Mouse (Mus musculus) forebrain, embryonic 10.5 days (tissue): Measurements from ENCODE around the gene Catsper2. TPM values are rescaled to one million over a fixed set of nuclear protein-coding genes. Genes with fewer than 3 reads are reported as not detected.

Experiments used
- DNase-seq: peaks from one replicate; pipeline ENCODE4 v3.0.0-alpha.2; 2017; ENCODE audit warnings: low spot score; ENCODE audit errors: extremely low spot score
- H3K27ac ChIP-seq: fragments of 300-500 bp; sonication (generic); 2 replicates; pipeline ENCODE4 v1.5.1; 2016; ENCODE audit warnings: mild to moderate bottlenecking
- H3K27me3 ChIP-seq: fragments of 300-500 bp; sonication (generic); 2 replicates; pipeline ENCODE4 v1.6.1; 2016; ENCODE audit warnings: mild to moderate bottlenecking; ENCODE audit not compliant: poor library complexity, severe bottlenecking
- H3K36me3 ChIP-seq: fragments of 300-500 bp; sonication (generic); replicated peaks from 2 replicates; pipeline ENCODE4 v1.6.1; 2016; ENCODE audit warnings: mild to moderate bottlenecking, moderate library complexity
- H3K4me1 ChIP-seq: fragments of 300-500 bp; sonication (generic); 2 replicates; pipeline ENCODE4 v1.6.1; 2016
- H3K4me3 ChIP-seq: fragments of 300-500 bp; sonication (generic); 2 replicates; pipeline ENCODE4 v1.5.1; 2016; ENCODE audit warnings: mild to moderate bottlenecking, moderate library complexity
- H3K9me3 ChIP-seq: fragments of 300-500 bp; sonication (generic); 2 replicates; pipeline ENCODE4 v1.6.1; 2016; ENCODE audit warnings: mild to moderate bottlenecking, moderate library complexity
- WGBS: fragments of 180-500 bp; shearing (Covaris S2); methylation state at CpG from one replicate; pipeline ENCODE4 v1.1.7; 2016; 5-methylcytosine and 5-hydroxymethylcytosine counted together
- polyA plus RNA-seq: library from polyadenylated mRNA; unstranded; fragments of >200 nt; fragmentation: Nextera tagmentation; extraction: Ambion mirVana; gene quantifications from 2 replicates; pipeline ENCODE4 v1.2.1, GENCODE M21; 2016

The Catsper2 gene
- 1.5 and 2.0 TPM in 2 replicates for polyA plus RNA-seq

DNA sequence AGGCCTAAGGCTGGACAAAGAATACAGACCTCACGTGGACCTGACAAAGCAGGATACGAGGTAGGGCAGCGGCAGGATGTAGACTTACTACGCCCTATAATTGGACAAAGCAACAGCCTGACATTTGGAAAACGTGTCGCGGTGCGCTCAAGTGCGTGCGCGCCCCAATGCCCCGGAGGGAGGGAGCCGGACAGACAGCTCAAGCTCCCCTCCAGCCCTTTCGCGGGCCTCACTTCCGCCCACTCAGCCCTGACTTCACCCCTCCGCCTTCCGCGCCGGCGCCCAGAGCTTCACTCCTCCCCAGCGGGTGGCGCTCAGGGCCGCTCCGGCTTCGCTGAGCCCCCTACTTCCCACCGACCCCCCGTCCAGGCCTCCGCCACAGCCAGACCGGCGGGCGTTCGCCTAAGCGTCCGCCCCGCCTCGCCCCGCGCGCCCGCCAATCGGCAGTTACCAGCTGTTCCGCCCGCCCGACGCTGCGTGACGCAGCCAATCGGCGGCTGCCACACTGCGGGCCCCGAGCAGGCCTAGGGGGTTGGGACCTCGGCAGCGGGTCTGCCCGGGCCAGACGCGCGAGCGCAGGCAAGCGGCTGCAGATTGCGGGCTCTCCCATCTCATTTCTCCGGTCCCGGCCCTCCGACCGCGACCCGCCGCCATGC is at the start of gene Catsper2, which contains the start of gene Pdia3:
Gene Catsper2 (minus strand): TSS at position 406 of the 656 bp plus-strand sequence.
Gene Pdia3 (plus strand): TSS at position 389 of the 656 bp plus-strand sequence.
- WGBS, result under 1% methylated on average over 67 of the region's 68 CpGs
- Histone ChIP-seq H3K36me3 (peaks cover 34% of the 10 kb centered on the region), H3K9me3 (no peaks in the 10 kb centered on the region), H3K27ac (peak within 1 kb of the TSS; percentile 97), H3K4me3 (peak within 1 kb of the TSS; percentile 79), H3K27me3 (no peaks in the 10 kb centered on the region), H3K4me1 (peaks cover 36% of the 10 kb centered on the region)
- DNase-seq, result peak; percentile 97

DNA sequence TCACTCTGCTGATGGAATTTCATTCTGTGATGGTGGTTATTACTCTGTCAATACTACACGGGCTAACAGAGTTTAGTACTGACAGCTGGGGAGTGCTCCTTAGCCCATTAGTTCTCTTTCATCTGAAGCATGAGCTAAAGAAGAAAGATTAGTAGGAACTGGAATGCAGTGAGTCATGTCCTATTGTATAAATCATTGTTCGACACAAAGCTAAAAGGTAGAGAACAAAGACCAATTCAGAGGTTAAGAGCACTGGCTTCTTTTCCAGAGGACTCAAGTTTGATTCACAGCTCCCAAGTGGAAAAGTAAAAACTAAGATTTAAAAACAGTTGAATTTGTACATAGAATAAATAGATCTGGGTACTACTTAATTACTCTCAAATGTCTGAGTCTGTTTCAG is 46.5 kb upstream of the Catsper2 start:
- H3K4me1 ChIP-seq, result peaks cover 16% of the 10 kb centered on the region
- H3K4me3 ChIP-seq, result no peak overlapping the region
- no peak for DNase-seq
- H3K27ac ChIP-seq, result no peak overlapping the region
- peaks cover 35% of the 10 kb centered on the region for H3K36me3 ChIP-seq
- H3K9me3 ChIP-seq, result no peaks in the 10 kb centered on the region
- WGBS, result 76% methylated on average over 2 of the region's 2 CpGs
- no peaks in the 10 kb centered on the region for H3K27me3 ChIP-seq

DNA sequence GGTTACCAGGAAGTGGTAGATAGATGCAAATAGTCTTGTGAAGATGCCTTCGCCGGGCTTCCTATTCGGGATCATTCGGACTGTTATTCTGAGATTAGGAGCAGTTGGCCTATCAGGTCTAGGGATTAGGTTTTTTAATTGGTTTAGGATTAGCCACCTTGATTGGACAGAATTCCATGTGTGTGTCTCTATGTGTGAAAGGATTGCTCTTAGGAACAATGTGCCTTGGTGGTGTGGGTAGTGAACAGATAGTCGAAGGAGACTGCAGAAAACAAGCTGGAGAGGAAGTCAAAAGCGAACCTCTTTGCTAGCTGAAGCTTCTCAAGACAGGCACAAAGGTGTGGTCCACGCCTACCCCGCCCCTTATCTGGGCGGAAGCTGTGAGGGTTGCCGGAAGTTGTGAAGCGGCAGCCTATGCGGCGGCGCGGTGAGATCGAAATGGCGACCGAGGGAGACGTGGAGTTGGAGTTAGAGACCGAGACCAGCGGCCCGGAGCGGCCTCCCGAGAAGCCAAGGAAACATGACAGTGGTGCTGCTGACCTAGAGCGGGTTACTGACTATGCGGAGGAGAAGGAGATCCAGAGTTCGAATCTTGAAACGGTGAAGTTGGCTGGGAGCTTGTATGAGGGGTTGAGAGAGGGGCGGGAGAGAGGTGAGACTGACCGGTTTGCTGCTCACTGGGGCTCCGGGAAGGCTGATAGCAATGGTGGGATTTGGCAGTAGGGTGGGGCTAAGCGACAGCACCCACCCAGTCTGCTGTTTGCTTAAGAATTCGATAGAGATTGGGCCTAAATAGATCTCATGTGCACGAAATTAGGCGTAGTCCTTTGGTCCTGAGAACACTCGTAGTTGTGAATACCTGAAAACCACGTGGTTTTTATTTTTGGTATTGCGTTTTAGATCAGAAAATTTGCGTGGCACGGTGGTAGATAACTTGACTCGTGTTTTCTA is 43.4 kb upstream of the Catsper2 start, which contains the start of gene Serinc4:
Gene Serinc4 (minus strand): TSS at position 90 of the 951 bp plus-strand sequence.
- 3% methylated on average over 41 of the region's 41 CpGs for WGBS
- H3K27me3 ChIP-seq, result no peaks in the 10 kb centered on the region
- H3K27ac ChIP-seq, result peak within 1 kb of the TSS; percentile 86
- H3K4me1 ChIP-seq, result peaks cover 19% of the 10 kb centered on the region
- H3K9me3 ChIP-seq, result no peaks in the 10 kb centered on the region
- H3K36me3 ChIP-seq, result peaks cover 63% of the 10 kb centered on the region
- H3K4me3 ChIP-seq, result peak within 1 kb of the TSS; percentile 87
- DNase-seq, result peak; percentile 88

DNA sequence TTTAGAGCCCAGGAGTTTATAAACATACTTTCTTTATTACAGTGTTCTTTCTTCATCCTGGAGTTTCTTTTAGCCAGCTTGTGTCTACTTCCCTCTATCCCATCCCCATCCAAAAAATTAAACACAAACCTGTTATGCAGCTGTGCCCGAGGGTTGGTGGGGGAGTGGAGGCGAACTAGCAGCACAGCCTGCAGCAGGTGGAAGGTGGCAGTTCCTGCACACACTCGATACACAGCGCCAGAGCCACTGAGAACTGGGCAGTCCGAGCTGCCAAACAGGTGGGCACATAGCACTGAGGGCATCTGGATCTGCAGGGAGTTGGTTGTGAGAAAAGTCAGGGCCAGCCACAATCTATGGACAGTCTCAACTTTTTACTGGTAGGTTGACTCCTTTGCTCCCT is 41.9 kb upstream of the Catsper2 start:
- WGBS, result 77% methylated on average over 5 of the region's 5 CpGs
- no peak for DNase-seq
- peaks cover 30% of the 10 kb centered on the region for H3K4me1 ChIP-seq

DNA sequence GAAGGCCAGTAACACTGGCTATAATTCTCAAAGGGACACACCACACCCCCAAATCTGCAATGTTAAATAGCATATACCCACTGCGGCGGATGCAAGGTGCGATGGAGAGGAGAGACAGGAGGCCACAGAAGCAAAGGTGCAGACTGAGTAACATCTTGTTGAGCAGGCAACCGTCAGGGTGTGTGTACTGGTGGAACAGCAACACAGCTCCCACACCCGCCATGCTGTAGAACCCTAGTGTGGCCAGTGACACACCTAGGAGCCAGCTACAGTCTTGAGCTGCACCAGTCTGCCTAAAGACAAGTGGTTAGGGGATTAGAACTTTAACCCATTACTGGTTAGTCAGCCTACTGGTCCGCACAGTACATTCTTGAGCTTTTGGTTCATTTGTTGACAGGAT is 40.3 kb upstream of the Catsper2 start:
- no peak for DNase-seq
- no peaks in the 10 kb centered on the region for H3K9me3 ChIP-seq
- no peaks in the 10 kb centered on the region for H3K27me3 ChIP-seq
- H3K4me3 ChIP-seq, result peak overlapping the region; percentile 2; the same call in 1 of the 2 replicates
- 84% methylated on average over 6 of the region's 6 CpGs for WGBS
- H3K4me1 ChIP-seq, result peaks cover 36% of the 10 kb centered on the region
- H3K27ac ChIP-seq, result no peak overlapping the region
- peaks cover 49% of the 10 kb centered on the region for H3K36me3 ChIP-seq

More for the DNA sequence above, 41.9 kb upstream of the Catsper2 start:
- Histone ChIP-seq H3K4me3 (no peak overlapping the region), H3K27ac (no peak overlapping the region), H3K27me3 (no peaks in the 10 kb centered on the region), H3K9me3 (no peaks in the 10 kb centered on the region), H3K36me3 (peaks cover 66% of the 10 kb centered on the region)

DNA sequence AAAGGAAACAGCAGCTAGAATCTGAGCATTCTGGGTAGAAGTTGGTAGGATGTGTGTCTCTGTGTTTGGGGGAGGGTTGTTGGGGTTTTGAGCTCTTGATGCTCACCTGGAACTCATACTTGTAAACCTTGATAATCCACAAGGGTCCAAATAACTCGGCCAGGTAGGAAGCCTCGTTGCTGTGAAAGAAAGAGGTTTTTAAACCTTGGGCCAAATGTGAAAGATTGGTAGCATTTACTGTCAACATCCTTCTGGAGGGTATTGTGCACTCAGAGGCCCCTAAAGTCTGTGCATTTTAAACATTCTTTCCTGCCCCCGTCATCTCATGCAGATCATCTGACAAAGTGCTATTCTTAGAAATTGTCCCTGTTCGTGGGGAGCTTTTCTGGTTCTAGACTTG is 39.4 kb upstream of the Catsper2 start, which contains the start of gene Hypk:
Gene Hypk (plus strand): TSS at position 301 of the 400 bp plus-strand sequence.
- H3K4me3 ChIP-seq, result peak within 1 kb of the TSS; percentile 10; the same call in 1 of the 2 replicates
- peaks cover 37% of the 10 kb centered on the region for H3K4me1 ChIP-seq
- H3K36me3 ChIP-seq, result peaks cover 42% of the 10 kb centered on the region
- WGBS, result 88% methylated on average over 4 of the region's 4 CpGs
- no peak for DNase-seq
- no peaks in the 10 kb centered on the region for H3K27me3 ChIP-seq
- H3K27ac ChIP-seq, result no peak within 1 kb of the TSS
- no peaks in the 10 kb centered on the region for H3K9me3 ChIP-seq

DNA sequence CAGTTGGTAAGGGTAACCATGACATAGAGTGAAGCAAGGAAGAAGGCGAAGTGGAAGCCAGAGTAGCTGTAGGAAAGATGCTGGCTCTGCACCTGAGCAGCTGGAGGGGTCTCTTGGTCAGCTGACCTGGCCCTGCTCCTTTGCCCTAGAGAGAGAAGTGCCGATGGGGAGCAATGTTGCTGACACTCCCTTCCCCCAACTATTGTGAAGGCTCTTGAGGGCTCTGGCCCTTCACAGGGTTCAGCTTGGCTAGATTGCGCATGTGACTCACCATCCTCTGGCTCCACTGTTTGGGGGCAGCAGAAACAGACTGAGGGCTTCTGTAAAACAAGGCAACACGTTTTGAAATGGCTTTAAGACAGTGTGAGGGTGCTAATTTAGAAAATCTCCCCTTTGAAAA is 38.8 kb upstream of the Catsper2 start:
- Histone ChIP-seq H3K9me3 (no peaks in the 10 kb centered on the region), H3K4me3 (peak overlapping the region; percentile 10; the same call in 1 of the 2 replicates)
- WGBS, result 89% methylated on average over 4 of the region's 4 CpGs

DNA sequence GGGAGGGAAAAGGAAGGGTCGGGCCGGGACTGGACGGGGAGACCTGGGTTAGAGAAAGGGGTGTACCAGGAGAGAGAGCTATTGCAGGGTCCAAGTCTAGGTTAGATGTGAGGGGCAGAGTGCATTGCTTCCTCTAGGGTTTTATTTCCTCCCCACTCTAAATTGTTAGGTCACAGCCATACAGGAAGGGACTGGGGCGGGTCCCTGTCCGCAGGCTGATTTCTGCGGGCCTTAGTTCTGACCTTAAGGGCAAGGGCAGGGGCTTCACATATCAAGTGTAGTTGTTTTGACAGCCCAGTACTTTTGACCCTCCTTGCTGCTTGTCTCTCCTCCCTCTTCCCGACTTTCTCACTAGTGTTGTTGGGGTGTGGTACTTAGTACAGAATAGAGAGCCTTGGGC is 36.5 kb upstream of the Catsper2 start:
- peak overlapping the region; percentile 98 for H3K4me3 ChIP-seq
- WGBS, result 4% methylated on average over 7 of the region's 7 CpGs
- H3K27ac ChIP-seq, result peak overlapping the region; percentile 96
- peaks cover 41% of the 10 kb centered on the region for H3K36me3 ChIP-seq
- H3K9me3 ChIP-seq, result no peaks in the 10 kb centered on the region
- H3K4me1 ChIP-seq, result peaks cover 30% of the 10 kb centered on the region
- H3K27me3 ChIP-seq, result no peaks in the 10 kb centered on the region
- no peak for DNase-seq

More for the DNA sequence above, 38.8 kb upstream of the Catsper2 start:
- no peak for DNase-seq
- no peaks in the 10 kb centered on the region for H3K27me3 ChIP-seq
- H3K36me3 ChIP-seq, result peaks cover 42% of the 10 kb centered on the region
- H3K4me1 ChIP-seq, result peaks cover 36% of the 10 kb centered on the region
- H3K27ac ChIP-seq, result no peak overlapping the region

DNA sequence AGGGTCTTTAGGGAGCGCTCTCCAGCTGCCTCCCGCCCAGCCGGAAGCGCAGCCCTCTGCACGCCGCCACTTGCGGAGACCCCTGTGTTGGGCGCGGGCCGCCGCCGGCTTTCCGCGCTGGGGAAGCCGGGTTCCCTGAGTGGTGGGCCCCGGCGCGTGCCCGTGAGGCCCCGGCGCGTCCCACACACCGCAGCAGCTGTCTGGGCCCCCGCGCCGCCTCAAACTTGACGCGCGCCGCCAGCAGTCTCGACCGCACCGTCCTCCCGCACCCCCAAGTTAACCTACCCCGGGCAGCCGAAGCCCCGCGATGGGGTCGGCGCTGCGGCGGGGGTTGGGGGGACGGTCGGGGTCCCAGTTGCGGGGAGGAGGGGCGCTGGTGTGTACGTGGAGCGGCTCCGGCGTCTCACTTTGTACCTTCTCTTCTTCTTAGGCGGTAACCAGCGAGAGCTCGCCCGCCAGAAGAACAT is 36.0 kb upstream of the Catsper2 start:
- DNase-seq, result no peak
- H3K9me3 ChIP-seq, result no peaks in the 10 kb centered on the region
- under 1% methylated on average over 54 of the region's 54 CpGs for WGBS
- peak overlapping the region; percentile 96 for H3K27ac ChIP-seq
- H3K4me1 ChIP-seq, result peaks cover 30% of the 10 kb centered on the region
- H3K27me3 ChIP-seq, result no peaks in the 10 kb centered on the region
- peak overlapping the region; percentile 98 for H3K4me3 ChIP-seq
- peaks cover 36% of the 10 kb centered on the region for H3K36me3 ChIP-seq

DNA sequence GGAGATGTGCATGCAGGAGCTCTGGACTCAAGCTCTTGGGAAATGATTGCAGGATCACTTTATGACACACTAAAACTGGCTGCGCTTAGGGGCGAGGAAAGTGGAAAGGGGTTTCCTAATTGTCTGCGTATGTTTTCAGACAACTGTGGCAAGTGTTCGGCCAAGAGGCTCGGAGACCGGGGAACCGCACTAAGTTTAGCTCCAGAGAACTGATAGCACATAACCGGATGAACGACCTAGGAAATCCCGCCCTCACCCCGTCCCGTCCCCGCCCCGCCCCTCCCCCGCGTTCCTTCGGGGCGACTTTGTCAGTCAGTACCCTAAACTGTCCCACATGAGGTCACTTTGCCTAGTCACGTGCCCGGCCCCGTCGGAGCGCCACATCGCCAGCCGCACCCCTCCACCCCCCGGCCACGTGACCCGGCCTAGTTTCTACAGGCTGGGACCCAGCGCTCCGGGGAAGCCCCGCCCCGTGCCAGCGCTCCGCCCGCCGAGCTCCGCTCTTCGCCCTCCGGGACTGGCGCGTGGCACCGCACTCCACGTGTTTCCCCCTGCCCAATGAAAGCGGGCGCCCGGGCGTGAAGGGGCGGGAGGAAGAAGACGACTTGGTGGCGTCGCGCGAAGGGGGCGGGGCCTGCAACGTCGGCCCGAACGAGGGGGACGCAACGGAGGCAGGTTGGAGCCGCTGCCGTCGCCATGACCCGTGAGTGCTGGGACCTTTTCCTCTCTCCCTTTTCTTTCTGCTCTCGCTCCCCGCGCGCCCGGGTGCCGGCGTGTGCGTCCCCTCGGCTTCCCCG is 35.3 kb upstream of the Catsper2 start, which contains the start of gene Serf2:
Gene Serf2 (plus strand): TSS at position 457 of the 797 bp plus-strand sequence.
- Histone ChIP-seq H3K36me3 (peaks cover 29% of the 10 kb centered on the region), H3K4me1 (peaks cover 30% of the 10 kb centered on the region), H3K27ac (peak within 1 kb of the TSS; percentile 96), H3K9me3 (no peaks in the 10 kb centered on the region), H3K4me3 (peak within 1 kb of the TSS; percentile 98), H3K27me3 (no peaks in the 10 kb centered on the region)
- DNase-seq, result peak; percentile 100
- WGBS, result under 1% methylated on average over 71 of the region's 74 CpGs

DNA sequence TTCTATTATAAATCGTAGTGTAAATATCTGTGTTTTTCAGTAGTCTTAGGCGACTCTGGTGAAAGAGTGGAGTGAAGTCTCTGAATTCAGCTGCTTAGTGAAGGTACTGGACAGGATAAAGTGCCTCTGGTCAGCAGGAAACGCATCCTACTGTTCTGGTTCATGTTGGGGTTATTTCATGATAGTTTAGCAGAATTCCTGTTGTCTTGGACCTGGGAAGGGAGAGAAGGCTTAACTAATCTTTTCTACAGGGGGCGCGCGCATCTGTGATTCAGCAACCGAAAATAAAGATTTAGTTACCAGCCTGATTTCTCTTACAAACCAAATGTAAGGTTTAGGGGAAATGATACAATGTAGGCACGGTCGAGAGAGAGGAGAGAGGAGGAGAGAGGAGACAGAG is 34.5 kb upstream of the Catsper2 start:
- peak overlapping the region; percentile 96 for H3K27ac ChIP-seq
- peak overlapping the region; percentile 98 for H3K4me3 ChIP-seq
- H3K4me1 ChIP-seq, result peaks cover 33% of the 10 kb centered on the region
- peaks cover 3% of the 10 kb centered on the region for H3K27me3 ChIP-seq
- no peaks in the 10 kb centered on the region for H3K9me3 ChIP-seq
- no peak for DNase-seq
- 20% methylated on average over 9 of the region's 9 CpGs for WGBS
- peaks cover 21% of the 10 kb centered on the region for H3K36me3 ChIP-seq

DNA sequence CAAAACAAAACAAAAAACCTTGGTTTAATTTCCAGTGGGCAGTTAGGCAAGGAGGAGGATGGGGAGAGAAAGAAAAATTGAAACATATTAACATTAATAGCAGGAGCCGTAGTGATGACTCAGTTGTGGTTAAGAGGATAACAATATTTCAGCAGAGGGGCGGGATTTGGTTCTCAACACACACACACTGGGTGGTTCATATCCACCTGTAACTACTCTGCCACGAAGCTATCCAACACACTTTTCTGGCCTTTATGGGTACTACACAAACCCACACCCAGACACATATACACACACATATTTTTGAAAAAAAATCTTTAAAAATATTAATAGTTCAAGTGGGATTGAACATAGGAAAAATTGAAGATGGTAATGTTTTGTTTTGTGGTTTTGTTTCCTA is 33.4 kb upstream of the Catsper2 start:
- Histone ChIP-seq H3K36me3 (peaks cover 10% of the 10 kb centered on the region), H3K27me3 (peaks cover 13% of the 10 kb centered on the region), H3K4me3 (no peak overlapping the region), H3K27ac (no peak overlapping the region), H3K4me1 (peaks cover 40% of the 10 kb centered on the region), H3K9me3 (no peaks in the 10 kb centered on the region)
- WGBS, result 89% methylated on average over 3 of the region's 3 CpGs
- no peak for DNase-seq
